Mouse (Mus musculus): Measurements from ENCODE around the gene Ptprf. TPM values are rescaled to one million over a fixed set of nuclear protein-coding genes. Genes with fewer than 3 reads are reported as not detected.

Gene Ptprf
- polyA plus RNA-seq, 1 experiment from 2014 or later: 68.2 TPM

DNA sequence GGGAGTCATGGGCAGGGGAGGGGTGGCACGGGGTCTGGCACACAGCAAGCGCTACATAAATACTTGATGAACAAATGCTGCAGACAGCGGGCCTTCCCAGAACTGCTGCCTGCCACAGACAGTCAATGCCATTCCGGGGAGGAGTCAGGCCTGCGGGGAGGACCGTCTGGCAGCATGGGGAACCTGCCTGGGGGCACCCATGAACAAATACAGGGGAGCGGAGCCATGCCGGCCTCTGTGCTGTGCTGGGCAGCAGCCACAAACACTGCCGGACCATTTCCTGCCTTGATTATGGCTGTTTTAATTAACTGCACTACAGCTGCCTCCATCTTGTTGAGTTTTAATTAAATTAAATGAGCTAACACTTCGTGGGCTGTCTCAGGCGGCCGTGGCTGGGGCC lies 35.0 kb downstream of the Ptprf start:
- 48% methylated on average over 12 of the region's 12 CpGs for WGBS
- Histone ChIP-seq H3K9ac (no peak overlapping the region), H3K27ac (0 out of 2 replicates have a peak overlapping the region, but pooled peaks have one; percentile 39), H3K4me3 (replicated peaks; ENCODE audit: low read length) (no peak overlapping the region), H3K9me3 (ENCODE audit: control insufficient read depth, low read length) (no peaks in the 10 kb centered on the region), H3K36me3 (replicated peaks; ENCODE audit: control insufficient read depth, insufficient read depth) (peaks cover 59% of the 10 kb centered on the region), H3K4me2 (replicated peaks) (no peak overlapping the region), H3K27me3 (ENCODE audit: control insufficient read depth, insufficient read depth, low read length) (no peaks in the 10 kb centered on the region), H3K4me1 (replicated peaks; ENCODE audit: control insufficient read depth, insufficient read depth, low read length) (peaks cover 19% of the 10 kb centered on the region)
- DNase-seq (ENCODE audit: low spot score) (no peak), ATAC-seq (ENCODE audit: low FRiP score) (peak; percentile 47; the same call in 1 of the 2 replicates)

DNA sequence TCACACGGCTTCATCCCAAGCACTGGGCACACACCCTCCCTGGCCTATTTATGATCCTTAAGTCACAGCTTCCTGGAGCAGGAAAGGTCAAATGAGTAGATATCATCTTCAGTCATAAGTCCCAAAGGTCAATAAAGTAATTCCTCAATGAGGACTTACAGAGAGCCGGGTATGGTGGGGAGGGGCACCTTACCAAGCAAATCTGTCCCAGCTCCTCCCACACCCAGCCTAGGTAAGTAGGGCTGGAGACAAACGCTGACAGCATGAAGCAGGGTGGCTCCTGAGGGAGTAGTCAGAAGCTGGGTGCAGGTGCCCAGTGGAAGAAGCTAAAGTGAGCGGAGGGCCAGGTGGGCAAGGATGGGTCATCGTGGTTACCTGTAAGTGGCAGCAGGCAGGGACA lies 36.3 kb downstream of the Ptprf start:
- Histone ChIP-seq H3K4me2 (replicated peaks) (no peak overlapping the region), H3K27ac (no peak overlapping the region), H3K9me3 (ENCODE audit: control insufficient read depth, low read length) (no peaks in the 10 kb centered on the region), H3K27me3 (ENCODE audit: control insufficient read depth, insufficient read depth, low read length) (no peaks in the 10 kb centered on the region), H3K4me3 (replicated peaks; ENCODE audit: low read length) (no peak overlapping the region), H3K4me1 (replicated peaks; ENCODE audit: control insufficient read depth, insufficient read depth, low read length) (peaks cover 7% of the 10 kb centered on the region), H3K9ac (no peak overlapping the region), H3K36me3 (replicated peaks; ENCODE audit: control insufficient read depth, insufficient read depth) (peaks cover 71% of the 10 kb centered on the region)
- WGBS: 90% methylated on average over 5 of the region's 5 CpGs
- ATAC-seq (ENCODE audit: low FRiP score) (no peak), DNase-seq (ENCODE audit: low spot score) (no peak)

DNA sequence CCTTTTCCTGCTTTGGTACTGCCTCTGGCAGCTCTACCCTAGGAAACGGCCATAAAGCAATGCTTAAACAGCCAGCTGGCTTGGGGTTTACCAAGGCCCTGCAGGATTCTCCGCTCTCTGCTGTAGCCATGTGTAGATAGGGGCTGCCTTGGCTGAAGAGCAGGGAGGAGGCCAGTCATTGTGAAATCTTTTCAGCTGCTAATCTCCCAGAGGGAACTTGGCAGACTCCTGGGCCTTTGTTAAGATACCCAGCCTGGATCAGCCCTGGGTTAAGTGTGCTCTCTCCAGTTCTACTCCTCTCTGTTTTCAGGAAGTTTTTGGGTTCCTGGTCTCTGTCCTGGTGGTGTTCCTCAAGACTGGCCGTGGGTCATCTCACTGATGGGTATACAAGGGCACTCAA lies 43.9 kb downstream of the Ptprf start:
- H3K9ac ChIP-seq: no peak overlapping the region
- ATAC-seq (ENCODE audit: low FRiP score) (no peak), DNase-seq (ENCODE audit: low spot score) (no peak)
- peaks cover 86% of the 10 kb centered on the region for H3K36me3 ChIP-seq (replicated peaks; ENCODE audit: control insufficient read depth, insufficient read depth)
- H3K9me3 ChIP-seq (ENCODE audit: control insufficient read depth, low read length): no peaks in the 10 kb centered on the region
- H3K4me2 ChIP-seq (replicated peaks): no peak overlapping the region
- WGBS: 73% methylated on average over 3 of the region's 3 CpGs
- no peak overlapping the region for H3K4me3 ChIP-seq (replicated peaks; ENCODE audit: low read length)
- no peaks in the 10 kb centered on the region for H3K27me3 ChIP-seq (ENCODE audit: control insufficient read depth, insufficient read depth, low read length)
- 0 out of 2 replicates have a peak, but pooled peaks cover 7% of the 10 kb centered on the region for H3K4me1 ChIP-seq (replicated peaks; ENCODE audit: control insufficient read depth, insufficient read depth, low read length)
- H3K27ac ChIP-seq: no peak overlapping the region

DNA sequence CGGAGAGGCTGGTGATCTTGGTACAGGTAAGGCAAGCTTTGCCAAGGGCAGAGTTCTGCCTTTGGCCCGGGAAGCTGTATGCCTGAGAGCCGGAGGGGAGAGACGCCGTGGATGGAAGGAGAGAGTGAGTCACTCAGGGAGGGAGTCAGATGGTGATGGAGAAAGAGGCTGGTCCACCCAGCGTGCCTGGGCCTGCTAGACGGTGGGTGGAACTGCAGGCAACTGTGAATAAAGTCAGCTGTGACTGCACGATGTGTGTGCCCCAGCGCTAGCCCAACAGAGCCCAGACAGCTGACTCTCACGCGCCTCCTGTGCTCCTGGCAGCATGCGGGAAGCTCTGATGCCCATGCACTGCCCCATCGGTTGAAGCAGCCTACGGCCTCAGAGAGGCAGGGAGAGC lies 45.4 kb downstream of the Ptprf start:
- H3K27me3 ChIP-seq (ENCODE audit: control insufficient read depth, insufficient read depth, low read length): no peaks in the 10 kb centered on the region
- DNase-seq (ENCODE audit: low spot score) (no peak), ATAC-seq (ENCODE audit: low FRiP score) (no peak)
- no peak overlapping the region for H3K27ac ChIP-seq
- peaks cover 84% of the 10 kb centered on the region for H3K36me3 ChIP-seq (replicated peaks; ENCODE audit: control insufficient read depth, insufficient read depth)
- H3K4me1 ChIP-seq (replicated peaks; ENCODE audit: control insufficient read depth, insufficient read depth, low read length): 0 out of 2 replicates have a peak, but pooled peaks cover 7% of the 10 kb centered on the region
- no peak overlapping the region for H3K4me3 ChIP-seq (replicated peaks; ENCODE audit: low read length)
- 89% methylated on average over 14 of the region's 14 CpGs for WGBS
- no peaks in the 10 kb centered on the region for H3K9me3 ChIP-seq (ENCODE audit: control insufficient read depth, low read length)
- H3K9ac ChIP-seq: no peak overlapping the region
- no peak overlapping the region for H3K4me2 ChIP-seq (replicated peaks)

DNA sequence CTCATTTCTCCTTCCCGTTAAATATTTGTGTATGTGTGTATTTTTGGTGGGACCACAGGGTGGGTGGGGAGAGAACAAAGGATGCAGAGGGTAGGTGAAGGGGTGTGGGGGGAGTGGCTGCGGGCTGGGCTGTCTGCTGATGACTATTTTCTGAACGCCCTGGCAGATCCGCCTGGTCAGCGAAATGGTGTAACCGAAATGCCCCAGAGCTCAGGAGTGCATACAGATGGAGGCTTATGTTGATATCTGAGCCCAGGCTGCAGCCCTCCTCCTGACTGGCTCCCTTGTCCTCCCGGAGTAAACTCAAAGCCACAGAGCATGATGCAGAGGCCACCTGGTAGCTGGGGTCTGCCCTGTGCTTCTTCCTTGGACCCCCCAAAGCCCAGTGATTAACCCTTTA lies 47.4 kb downstream of the Ptprf start:
- 51% methylated on average over 7 of the region's 7 CpGs for WGBS
- Histone ChIP-seq H3K27ac (peak overlapping the region; percentile 63), H3K27me3 (ENCODE audit: control insufficient read depth, insufficient read depth, low read length) (no peaks in the 10 kb centered on the region), H3K4me1 (replicated peaks; ENCODE audit: control insufficient read depth, insufficient read depth, low read length) (0 out of 2 replicates have a peak, but pooled peaks cover 7% of the 10 kb centered on the region), H3K36me3 (replicated peaks; ENCODE audit: control insufficient read depth, insufficient read depth) (peaks cover 64% of the 10 kb centered on the region), H3K4me3 (replicated peaks; ENCODE audit: low read length) (no peak overlapping the region), H3K9me3 (ENCODE audit: control insufficient read depth, low read length) (no peaks in the 10 kb centered on the region), H3K9ac (no peak overlapping the region), H3K4me2 (replicated peaks) (no peak overlapping the region)
- ATAC-seq (ENCODE audit: low FRiP score) (no peak), DNase-seq (ENCODE audit: low spot score) (no peak)

DNA sequence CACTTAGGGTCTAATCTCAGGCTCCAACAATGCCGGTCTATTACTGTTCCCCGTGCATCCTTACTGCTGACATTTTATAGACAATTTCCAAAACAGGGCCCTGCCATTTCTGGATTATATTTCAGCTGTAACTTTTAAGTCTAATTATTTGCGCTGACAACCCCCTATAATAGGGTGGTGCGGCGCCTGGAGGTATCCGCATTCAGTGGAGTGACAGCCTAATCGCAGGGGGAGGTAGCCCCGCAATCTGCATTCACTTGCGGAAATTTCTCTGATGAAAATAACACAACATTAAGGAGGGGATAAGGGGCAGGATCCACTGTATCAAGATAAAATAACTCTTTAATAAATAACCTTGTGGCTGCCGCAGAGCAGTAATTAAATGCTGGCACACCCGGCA lies 47.9 kb downstream of the Ptprf start:
- Histone ChIP-seq H3K4me1 (replicated peaks; ENCODE audit: control insufficient read depth, insufficient read depth, low read length) (0 out of 2 replicates have a peak, but pooled peaks cover 7% of the 10 kb centered on the region), H3K27ac (peak overlapping the region; percentile 63), H3K36me3 (replicated peaks; ENCODE audit: control insufficient read depth, insufficient read depth) (peaks cover 60% of the 10 kb centered on the region), H3K9me3 (ENCODE audit: control insufficient read depth, low read length) (no peaks in the 10 kb centered on the region), H3K9ac (no peak overlapping the region), H3K4me2 (replicated peaks) (no peak overlapping the region), H3K4me3 (replicated peaks; ENCODE audit: low read length) (no peak overlapping the region), H3K27me3 (ENCODE audit: control insufficient read depth, insufficient read depth, low read length) (no peaks in the 10 kb centered on the region)
- ATAC-seq (ENCODE audit: low FRiP score) (no peak), DNase-seq (ENCODE audit: low spot score) (no peak)
- WGBS: 64% methylated on average over 11 of the region's 11 CpGs

DNA sequence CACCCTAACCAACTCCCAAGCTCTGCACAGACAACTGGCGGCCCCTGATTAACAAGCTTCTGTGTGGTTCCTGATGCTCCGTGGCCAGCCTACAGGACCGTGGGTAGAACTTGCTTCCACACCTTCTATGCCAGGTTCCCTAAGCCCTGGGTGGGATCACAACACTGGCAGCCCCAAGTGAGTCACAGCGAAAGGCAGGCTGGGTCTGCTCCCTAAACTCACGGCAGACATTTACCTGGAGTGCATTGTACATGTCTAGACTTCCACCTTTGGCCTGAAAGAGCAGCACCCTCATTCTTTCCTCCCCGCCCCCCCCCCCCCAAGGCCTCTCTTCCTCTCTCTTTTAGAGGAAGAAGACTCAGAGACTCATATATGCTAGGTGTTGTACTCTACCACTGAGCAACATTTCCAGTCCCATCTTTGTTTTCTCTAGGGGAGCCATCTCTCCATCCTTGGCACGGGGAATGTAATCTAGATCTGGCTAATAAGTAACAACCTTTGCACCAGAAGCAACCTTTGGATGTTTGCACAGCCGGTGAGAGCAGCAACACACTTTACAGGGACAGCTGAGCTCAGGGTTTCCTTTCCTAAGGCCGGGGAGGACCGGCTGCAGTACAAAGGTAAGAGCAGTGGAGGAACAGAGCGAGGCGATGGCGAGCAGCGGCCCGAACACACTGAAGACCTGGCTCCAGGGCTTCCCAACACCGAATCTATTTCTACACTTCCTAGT lies 51.1 kb downstream of the Ptprf start:
- Histone ChIP-seq H3K27ac (no peak overlapping the region), H3K9ac (no peak overlapping the region), H3K4me2 (replicated peaks) (no peak overlapping the region), H3K27me3 (ENCODE audit: control insufficient read depth, insufficient read depth, low read length) (no peaks in the 10 kb centered on the region), H3K9me3 (ENCODE audit: control insufficient read depth, low read length) (no peaks in the 10 kb centered on the region), H3K4me3 (replicated peaks; ENCODE audit: low read length) (no peak overlapping the region), H3K36me3 (replicated peaks; ENCODE audit: control insufficient read depth, insufficient read depth) (peaks cover 58% of the 10 kb centered on the region), H3K4me1 (replicated peaks; ENCODE audit: control insufficient read depth, insufficient read depth, low read length) (0 out of 2 replicates have a peak, but pooled peaks cover 7% of the 10 kb centered on the region)
- ATAC-seq (ENCODE audit: low FRiP score): no peak
- DNase-seq (ENCODE audit: low spot score): no peak
- WGBS: 84% methylated on average over 16 of the region's 16 CpGs

DNA sequence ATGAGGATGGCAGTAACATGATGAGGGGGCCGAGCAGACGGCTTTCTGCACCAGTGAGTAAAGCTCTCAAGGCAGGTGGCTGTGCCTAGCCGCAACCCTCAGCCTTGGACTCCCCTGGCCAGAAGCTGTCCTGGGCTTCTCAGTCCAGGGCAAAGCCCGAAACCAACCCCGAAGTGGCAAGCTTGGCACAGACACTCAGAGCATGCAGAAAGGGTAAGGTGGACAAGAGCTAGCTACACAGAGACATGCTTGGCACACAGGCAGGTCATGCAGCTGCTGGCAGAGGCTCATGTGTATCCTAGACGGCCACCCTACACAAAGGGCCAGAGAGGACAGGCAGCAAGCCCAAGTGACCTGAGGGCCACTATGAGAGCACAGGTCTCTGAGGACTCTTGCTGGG lies 52.5 kb downstream of the Ptprf start:
- H3K36me3 ChIP-seq (replicated peaks; ENCODE audit: control insufficient read depth, insufficient read depth): peaks cover 59% of the 10 kb centered on the region

DNA sequence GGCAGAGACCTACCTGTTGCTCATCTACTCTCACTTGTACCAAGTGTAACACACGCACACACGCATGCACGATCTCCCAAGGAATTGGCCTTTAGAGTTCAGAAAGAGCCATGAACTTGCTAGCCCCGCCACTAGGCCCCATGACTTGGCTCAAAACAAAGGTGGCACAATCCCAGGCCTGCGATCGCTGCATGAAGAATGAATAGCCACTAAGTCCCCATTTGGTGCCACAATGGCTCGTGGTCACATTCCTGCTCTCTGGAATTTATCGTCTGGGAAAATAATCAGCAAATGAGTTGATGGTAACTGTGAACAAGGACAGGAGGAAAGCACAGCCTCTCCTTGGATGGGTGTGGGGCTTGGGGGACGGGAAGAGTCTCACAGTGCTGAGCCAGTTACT lies 54.3 kb downstream of the Ptprf start:
- peaks cover 64% of the 10 kb centered on the region for H3K36me3 ChIP-seq (replicated peaks; ENCODE audit: control insufficient read depth, insufficient read depth)
- no peaks in the 10 kb centered on the region for H3K4me1 ChIP-seq (replicated peaks; ENCODE audit: control insufficient read depth, insufficient read depth, low read length)
- H3K27ac ChIP-seq: no peak overlapping the region
- H3K27me3 ChIP-seq (ENCODE audit: control insufficient read depth, insufficient read depth, low read length): no peaks in the 10 kb centered on the region
- DNase-seq (ENCODE audit: low spot score): no peak
- no peaks in the 10 kb centered on the region for H3K9me3 ChIP-seq (ENCODE audit: control insufficient read depth, low read length)
- H3K4me3 ChIP-seq (replicated peaks; ENCODE audit: low read length): no peak overlapping the region
- ATAC-seq (ENCODE audit: low FRiP score): no peak
- no peak overlapping the region for H3K9ac ChIP-seq
- 64% methylated on average over 9 of the region's 9 CpGs for WGBS
- H3K4me2 ChIP-seq (replicated peaks): no peak overlapping the region

More for the DNA sequence above, 52.5 kb downstream of the Ptprf start:
- DNase-seq (ENCODE audit: low spot score): no peak
- H3K9ac ChIP-seq: no peak overlapping the region
- no peak for ATAC-seq (ENCODE audit: low FRiP score)
- no peak overlapping the region for H3K4me3 ChIP-seq (replicated peaks; ENCODE audit: low read length)
- H3K4me1 ChIP-seq (replicated peaks; ENCODE audit: control insufficient read depth, insufficient read depth, low read length): no peaks in the 10 kb centered on the region
- H3K4me2 ChIP-seq (replicated peaks): no peak overlapping the region
- 94% methylated on average over 6 of the region's 6 CpGs for WGBS
- H3K9me3 ChIP-seq (ENCODE audit: control insufficient read depth, low read length): no peaks in the 10 kb centered on the region
- no peak overlapping the region for H3K27ac ChIP-seq
- H3K27me3 ChIP-seq (ENCODE audit: control insufficient read depth, insufficient read depth, low read length): no peaks in the 10 kb centered on the region

Data from hindbrain, embryonic 14.5 days (tissue).